7 mouse cellular contexts compared by ENCODE assay signal in the genomic region with DNA sequence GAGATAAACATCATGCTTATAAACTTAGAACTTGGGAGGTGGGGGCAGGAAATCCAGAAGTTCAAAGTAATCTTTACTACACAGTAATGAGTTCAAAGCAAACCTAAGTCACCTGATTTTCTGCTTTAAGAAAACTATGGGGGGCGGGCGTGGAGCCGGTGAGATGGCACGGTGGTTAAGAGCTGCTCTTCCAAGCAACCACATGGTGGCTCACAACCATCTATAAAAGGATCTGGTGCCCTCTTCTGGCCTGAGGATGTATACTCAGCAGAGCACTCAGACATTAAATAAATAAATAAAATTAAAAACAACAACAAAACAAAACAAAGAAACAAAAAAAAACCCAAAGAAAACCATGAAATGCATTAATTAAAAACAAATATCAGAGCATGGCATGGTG. TPM values are rescaled to one million over a fixed set of nuclear protein-coding genes. Genes with fewer than 3 reads are reported as not detected.
A peak's percentile ranks its signal among the peaks of the same experiment; 100 is the strongest.
DNase-seq lines count a peak whose midpoint lies in the region; ATAC-seq and TF ChIP-seq lines count a peak whose summit lies in the region.

No protein-coding gene starts in this region.

- ATAC-seq in intestine, postnatal 0 days = no peak
- no peak for ATAC-seq in intestine, embryonic 15.5 days
- ATAC-seq in megakaryocyte, adult 5-6 weeks (ENCODE audit: poor library complexity, severe bottlenecking) = peak; percentile 56; the same call in 1 of the 2 replicates

- 25% methylated on average over 4 of the region's 4 CpGs for WGBS in intestine, postnatal 0 days
- WGBS in intestine, embryonic 15.5 days = 31% methylated on average over 4 of the region's 4 CpGs

- H3K4me1 ChIP-seq in intestine, postnatal 0 days (replicated peaks; ENCODE audit: control insufficient read depth, insufficient read depth, low read length) = no peaks in the 10 kb centered on the region
- H3K4me1 ChIP-seq in intestine, embryonic 15.5 days (replicated peaks) = no peaks in the 10 kb centered on the region
- no peaks in the 10 kb centered on the region for H3K4me1 ChIP-seq in ES-E14 (ENCODE audit: control insufficient read depth in 2 of 2, insufficient read depth in 2 of 2, low read length in 2 of 2, poor library complexity in 1 of 2)

- no peaks in the 10 kb centered on the region for H3K9me3 ChIP-seq in intestine, postnatal 0 days (ENCODE audit: control insufficient read depth)
- no peaks in the 10 kb centered on the region for H3K9me3 ChIP-seq in intestine, embryonic 15.5 days
- no peaks in the 10 kb centered on the region for H3K9me3 ChIP-seq in ES-E14 (ENCODE audit: control insufficient read depth, insufficient read depth, low read depth, low read length)

- peak; percentile 65 for TF ChIP-seq CTCF in intestine, postnatal 0 days (IDR thresholded peaks at IDR 0.05; ENCODE audit: low read depth)

- H3K4me3 ChIP-seq in intestine, postnatal 0 days (ENCODE audit: low read depth, low read length) = no peak overlapping the region
- H3K4me3 ChIP-seq in intestine, embryonic 15.5 days (replicated peaks) = no peak overlapping the region
- H3K4me3 ChIP-seq in ES-E14 (ENCODE audit: insufficient read depth in 1 of 2, low read depth in 1 of 2, low read length in 2 of 2, poor library complexity in 1 of 2, severe bottlenecking in 1 of 2) = no peak overlapping the region

- DNase-seq in A20 (ENCODE audit: low read depth, low spot score) (peak; percentile 62), ES-E14 (ENCODE audit: low read depth, low spot score) (peak; percentile 7)
- peak; percentile 60 to 75 for DNase-seq in cerebellum, postnatal 10 days
- no peak for DNase-seq in gastrocnemius, postnatal 36 days

- in situ Hi-C loops in ES-E14 (cut with MboI; ENCODE audit: low sequenced_read_pairs in 2 of 2, unreplicated experiment in 2 of 2) = no loop called here

- H3K27ac ChIP-seq in intestine, postnatal 0 days (ENCODE audit: low read depth, low read length) = no peak overlapping the region
- H3K27ac ChIP-seq in intestine, embryonic 15.5 days = no peak overlapping the region
- no peak overlapping the region for H3K27ac ChIP-seq in ES-E14 (ENCODE audit: insufficient read depth, low read depth, low read length, poor library complexity, severe bottlenecking)

- intact Hi-C loops in gastrocnemius, postnatal 36 days (cut with DNase I) = no loop called here

- H3K36me3 ChIP-seq in intestine, postnatal 0 days (ENCODE audit: control insufficient read depth, insufficient read depth) = no peaks in the 10 kb centered on the region
- H3K36me3 ChIP-seq in intestine, embryonic 15.5 days = no peaks in the 10 kb centered on the region
- H3K36me3 ChIP-seq in ES-E14 (ENCODE audit: control insufficient read depth, insufficient read depth, low read length, poor library complexity, severe bottlenecking) = no peaks in the 10 kb centered on the region

- H3K27me3 ChIP-seq in intestine, postnatal 0 days (replicated peaks; ENCODE audit: control insufficient read depth, insufficient read depth, low read length) = 0 out of 2 replicates have a peak, but pooled peaks cover 3% of the 10 kb centered on the region
- peaks cover 4% of the 10 kb centered on the region for H3K27me3 ChIP-seq in intestine, embryonic 15.5 days (replicated peaks)

- no peak overlapping the region for H3K9ac ChIP-seq in intestine, postnatal 0 days (ENCODE audit: low read depth, low read length)
- no peak overlapping the region for H3K9ac ChIP-seq in intestine, embryonic 15.5 days
- H3K9ac ChIP-seq in ES-E14 (ENCODE audit: insufficient read depth, low read depth, low read length, poor library complexity, severe bottlenecking) = no peak overlapping the region

- no peak overlapping the region for H3K4me2 ChIP-seq in intestine, postnatal 0 days (replicated peaks; ENCODE audit: low read depth)
- no peak overlapping the region for H3K4me2 ChIP-seq in intestine, embryonic 15.5 days (replicated peaks)

TF ChIP-seq in ES-E14, 5 proteins besides CTCF, POLR2A, EP300 and RAD21:
- TF ChIP-seq HCFC1 (IDR thresholded peaks at IDR 0.05; ENCODE audit: borderline replicate concordance, insufficient read depth, low read length) = no peak
- no peak for TF ChIP-seq ZNF384 (IDR thresholded peaks at IDR 0.05; ENCODE audit: low read depth, low read length)
- no peak for TF ChIP-seq MAFK (IDR thresholded peaks at IDR 0.05; ENCODE audit: insufficient read depth, low read depth, low read length)
- peak; percentile 24; the same call in 1 of the 2 replicates for TF ChIP-seq ZC3H11A (IDR thresholded peaks at IDR 0.05; ENCODE audit: borderline replicate concordance, low read depth, low read length)

RNA-seq across cellular contexts. Expression of a gene that starts 5.1 kb away (rescaled TPM):
- 0.93 and 1.0 TPM in 2 replicates for polyA plus RNA-seq in intestine, postnatal 0 days (2015; fragmentation: Nextera tagmentation; extraction: Ambion mirVana)
- 1.5 TPM in 2 replicates for polyA plus RNA-seq in intestine, embryonic 15.5 days (2015; fragmentation: Nextera tagmentation; extraction: Ambion mirVana)
- total RNA-seq in ES-E14 (2012; rRNA removed) = 4.0 and 6.0 TPM in 2 replicates
- total RNA-seq in megakaryocyte, adult 5-6 weeks (2015) = not detected in 2 replicates
- not detected in 2 replicates for total RNA-seq in megakaryocyte, adult 5-6 weeks (2017)
- total RNA-seq in gastrocnemius, postnatal 36 days (2021) = under 1 TPM; 0.08 to 0.69 TPM

RNA-seq across cellular contexts. Expression of a gene that starts 37.3 kb away (rescaled TPM):
- 51.0 and 61.3 TPM in 2 replicates for polyA plus RNA-seq in intestine, postnatal 0 days (2015; fragmentation: Nextera tagmentation; extraction: Ambion mirVana)
- polyA plus RNA-seq in intestine, embryonic 15.5 days (2015; fragmentation: Nextera tagmentation; extraction: Ambion mirVana) = 112 and 127 TPM in 2 replicates
- total RNA-seq in ES-E14 (2012; rRNA removed) = 194 and 196 TPM in 2 replicates
- 28.5 and 32.8 TPM in 2 replicates for total RNA-seq in megakaryocyte, adult 5-6 weeks (2015)
- total RNA-seq in megakaryocyte, adult 5-6 weeks (2017) = 25.6 and 28.1 TPM in 2 replicates
- total RNA-seq in gastrocnemius, postnatal 36 days (2021) = 10 to 100 TPM; 77.3 to 79.3 TPM

Comparison
In these comparisons a context has a peak if more than half of its experiments do, and no peak if none do; other contexts are left out.
1. DNase-seq: peak in A20 (single experiment), ES-E14 (single experiment) and cerebellum, postnatal 10 days (2 of 2); none in gastrocnemius, postnatal 36 days (0 of 2).